Comparison of ENCODE assay signal across 8 mouse cellular contexts in genomic region chr8:44935741-44936140, GRCm38 (mm10). TPM values are rescaled to one million over a fixed set of nuclear protein-coding genes. Genes with fewer than 3 reads are reported as not detected.
DNase-seq lines count a peak whose midpoint lies in the region; ATAC-seq and TF ChIP-seq lines count a peak whose summit lies in the region.

No protein-coding gene starts in this region.

- no peak for TF ChIP-seq POLR2A in brain, embryonic 14.5 days (IDR thresholded peaks at IDR 0.05; ENCODE audit: borderline replicate concordance, extremely low read depth, insufficient read depth, insufficient read length, poor library complexity, severe bottlenecking)
- TF ChIP-seq POLR2A in myocyte (IDR thresholded peaks at IDR 0.05; ENCODE audit: insufficient read length, low read depth), result peak; percentile 47

- H3K27ac ChIP-seq in forebrain, embryonic 10.5 days, result peak overlapping the region; percentile 96
- peak overlapping the region; percentile 95 for H3K27ac ChIP-seq in heart, embryonic 13.5 days (replicated peaks)
- H3K27ac ChIP-seq in kidney, postnatal 0 days, result peak overlapping the region; percentile 92
- peak overlapping the region; percentile 94 for H3K27ac ChIP-seq in limb, embryonic 15.5 days

- peaks cover 4% of the 10 kb centered on the region for H3K36me3 ChIP-seq in forebrain, embryonic 10.5 days (replicated peaks)
- H3K36me3 ChIP-seq in heart, embryonic 13.5 days, result 0 out of 2 replicates have a peak, but pooled peaks cover under 1% of the 10 kb centered on the region
- no peaks in the 10 kb centered on the region for H3K36me3 ChIP-seq in kidney, postnatal 0 days (ENCODE audit: insufficient read depth, low read length)
- H3K36me3 ChIP-seq in limb, embryonic 15.5 days, result no peaks in the 10 kb centered on the region
- H3K36me3 ChIP-seq in myocyte (ENCODE audit: control insufficient read depth, insufficient read depth), result no peaks in the 10 kb centered on the region

- DNase-seq in 3134 (ENCODE audit: extremely low read depth, insufficient read length, low spot score), result peak; percentile 89
- DNase-seq in brain, embryonic 14.5 days (ENCODE audit: low read depth), result peak; percentile 97
- DNase-seq in forebrain, embryonic 10.5 days (ENCODE audit: extremely low spot score, low spot score), result peak; percentile 88
- DNase-seq in kidney, postnatal 0 days (ENCODE audit: low spot score), result peak; percentile 97
- DNase-seq in thymus, postnatal 25 days, result peak; percentile 4

- peak; percentile 51; the same call in 1 of the 2 replicates for ATAC-seq in heart, embryonic 13.5 days (ENCODE audit: extremely low read depth, insufficient number of reproducible peaks, low FRiP score, low TSS enrichment)
- ATAC-seq in kidney, postnatal 0 days (replicated peaks; ENCODE audit: low FRiP score, low read depth), result peak; percentile 58
- peak; percentile 64; the same call in 1 of the 2 replicates for ATAC-seq in limb, embryonic 15.5 days (ENCODE audit: insufficient number of reproducible peaks, low FRiP score, low TSS enrichment, low read depth)

- peaks cover 23% of the 10 kb centered on the region for H3K4me1 ChIP-seq in forebrain, embryonic 10.5 days
- H3K4me1 ChIP-seq in heart, embryonic 13.5 days, result peaks cover 18% of the 10 kb centered on the region
- 0 out of 2 replicates have a peak, but pooled peaks cover 5% of the 10 kb centered on the region for H3K4me1 ChIP-seq in kidney, postnatal 0 days (replicated peaks; ENCODE audit: insufficient read depth, low read length)
- peaks cover 9% of the 10 kb centered on the region; the same call in 1 of the 2 replicates for H3K4me1 ChIP-seq in limb, embryonic 15.5 days

- no peaks in the 10 kb centered on the region for H3K9me3 ChIP-seq in forebrain, embryonic 10.5 days
- H3K9me3 ChIP-seq in heart, embryonic 13.5 days, result no peaks in the 10 kb centered on the region
- no peaks in the 10 kb centered on the region for H3K9me3 ChIP-seq in kidney, postnatal 0 days (replicated peaks; ENCODE audit: low read length)
- no peaks in the 10 kb centered on the region for H3K9me3 ChIP-seq in limb, embryonic 15.5 days

- H3ac ChIP-seq in myocyte (ENCODE audit: control insufficient read depth, insufficient read length), result no peak overlapping the region

- peak overlapping the region; percentile 78 for H3K4me2 ChIP-seq in heart, embryonic 13.5 days
- peak overlapping the region; percentile 79 for H3K4me2 ChIP-seq in kidney, postnatal 0 days (ENCODE audit: low read length)
- peak overlapping the region; percentile 74 for H3K4me2 ChIP-seq in limb, embryonic 15.5 days
- H3K4me2 ChIP-seq in myocyte (ENCODE audit: low read depth), result peak overlapping the region; percentile 99

- peak overlapping the region; percentile 81 for H3K4me3 ChIP-seq in forebrain, embryonic 10.5 days
- peak overlapping the region; percentile 73 for H3K4me3 ChIP-seq in heart, embryonic 13.5 days
- H3K4me3 ChIP-seq in kidney, postnatal 0 days (replicated peaks; ENCODE audit: low read depth, low read length), result peak overlapping the region; percentile 77
- peak overlapping the region; percentile 81 for H3K4me3 ChIP-seq in limb, embryonic 15.5 days
- H3K4me3 ChIP-seq in myocyte, result peak overlapping the region; percentile 79

- H3K27me3 ChIP-seq in forebrain, embryonic 10.5 days (ENCODE audit: poor library complexity, severe bottlenecking), result peaks cover 17% of the 10 kb centered on the region
- H3K27me3 ChIP-seq in heart, embryonic 13.5 days (replicated peaks), result peaks cover 5% of the 10 kb centered on the region; the same call in 1 of the 2 replicates
- H3K27me3 ChIP-seq in kidney, postnatal 0 days (ENCODE audit: insufficient read depth, low read length), result no peaks in the 10 kb centered on the region
- no peaks in the 10 kb centered on the region for H3K27me3 ChIP-seq in limb, embryonic 15.5 days
- H3K27me3 ChIP-seq in myocyte (ENCODE audit: control insufficient read depth, insufficient read depth, insufficient read length), result no peaks in the 10 kb centered on the region

- WGBS in forebrain, embryonic 10.5 days, result under 1% methylated on average over 24 of the region's 24 CpGs
- under 1% methylated on average over 24 of the region's 24 CpGs for WGBS in heart, embryonic 13.5 days
- under 1% methylated on average over 24 of the region's 24 CpGs for WGBS in kidney, postnatal 0 days
- under 1% methylated on average over 24 of the region's 24 CpGs for WGBS in limb, embryonic 15.5 days

- peaks cover 37% of the 10 kb centered on the region for H3K79me2 ChIP-seq in myocyte (ENCODE audit: control insufficient read depth, insufficient read depth)

- H3K9ac ChIP-seq in heart, embryonic 13.5 days, result peak overlapping the region; percentile 91
- peak overlapping the region; percentile 69 for H3K9ac ChIP-seq in kidney, postnatal 0 days (ENCODE audit: low read depth, low read length)
- H3K9ac ChIP-seq in limb, embryonic 15.5 days, result peak overlapping the region; percentile 58

- peak; percentile 87 for TF ChIP-seq CTCF in brain, embryonic 14.5 days (IDR thresholded peaks at IDR 0.05; ENCODE audit: borderline replicate concordance, extremely low read depth, insufficient read depth, insufficient read length)
- TF ChIP-seq CTCF in kidney, postnatal 0 days (IDR thresholded peaks at IDR 0.05; ENCODE audit: low read depth), result peak; percentile 87

TF ChIP-seq in myocyte, 11 proteins besides CTCF, POLR2A, EP300 and RAD21:
- TF ChIP-seq MAX (IDR thresholded peaks at IDR 0.05; ENCODE audit: low read depth) (no peak), MYOG (IDR thresholded peaks at IDR 0.05; ENCODE audit: control insufficient read depth in 1 of 3, insufficient read depth in 1 of 3, insufficient read length in 2 of 3, low read depth in 2 of 3) (no peak), CEBPB (IDR thresholded peaks at IDR 0.05; ENCODE audit: insufficient read depth, poor library complexity, severe bottlenecking) (no peak), POLR2AphosphoS2 (IDR thresholded peaks at IDR 0.05; ENCODE audit: insufficient read length, low read depth) (no peak), TCF3 (IDR thresholded peaks at IDR 0.05; ENCODE audit: insufficient read length, low read depth) (no peak), REST (IDR thresholded peaks at IDR 0.05; ENCODE audit: insufficient read depth, insufficient read length) (no peak), E2F4 (IDR thresholded peaks at IDR 0.05; ENCODE audit: insufficient read depth) (no peak), SRF (IDR thresholded peaks at IDR 0.05; ENCODE audit: control insufficient read depth, insufficient read length, low read depth) (no peak), USF1 (IDR thresholded peaks at IDR 0.05; ENCODE audit: low read depth) (no peak)

RNA-seq across cellular contexts. Expression of gene Fat1, which starts 0.5 kb away (rescaled TPM):
- polyA plus RNA-seq in brain, embryonic 14.5 days (2012; rRNA removed), result 39.8 and 59.0 TPM in 2 replicates
- polyA plus RNA-seq in forebrain, embryonic 10.5 days (2016; fragmentation: Nextera tagmentation; extraction: Ambion mirVana), result 20.3 and 20.5 TPM in 2 replicates
- 10.7 and 11.8 TPM in 2 replicates for polyA plus RNA-seq in heart, embryonic 13.5 days (2015; fragmentation: Nextera tagmentation; extraction: Ambion mirVana)
- polyA plus RNA-seq in kidney, postnatal 0 days (2015; fragmentation: Nextera tagmentation; extraction: Ambion mirVana), result 13.3 and 15.9 TPM in 2 replicates
- polyA plus RNA-seq in limb, embryonic 15.5 days (2015; fragmentation: Nextera tagmentation; extraction: Ambion mirVana), result 27.4 and 30.4 TPM in 2 replicates
- 11.5 TPM for polyA plus RNA-seq in myocyte (2012; fragmentation: generic; extraction: Trizol)

Comparison
In these comparisons a context has a peak if more than half of its experiments do, and no peak if none do; other contexts are left out.
1. Peak in every context shown above with its lines: DNase-seq, ATAC-seq, H3K4me3 ChIP-seq and H3K27ac ChIP-seq.
2. DNase-seq: peak in every context shown above with its lines; median percentile 97 in brain, embryonic 14.5 days; 97 in kidney, postnatal 0 days; 89 in 3134; 88 in forebrain, embryonic 10.5 days; 4 in thymus, postnatal 25 days.